Mouse (Mus musculus) cerebellum, postnatal 14 days (tissue): ENCODE results near the gene Eed.

Source experiments
- DNase-seq, 2 experiments: peaks; one replicate each; pipeline ENCODE4 v3.0.0; 2021; ENCODE audit warnings: mixed read lengths in 2 of 2

Eed gene

GRCm38 (mm10) chr7:89980133-89980484 is 674 bp downstream of the Eed start:
- DNase-seq: no peak

GRCm38 (mm10) chr7:89979432-89980130 is 1.2 kb downstream of the Eed start:
- DNase-seq: no peak

- DNase-seq: no peak
Observed at GRCm38 (mm10) chr7:89976796-89977195, 4.0 kb downstream of the Eed start.

- no peak for DNase-seq
Observed at GRCm38 (mm10) chr7:89975571-89975970, 5.2 kb downstream of the Eed start.

- no peak for DNase-seq
Observed at GRCm38 (mm10) chr7:89967235-89967634, 13.5 kb downstream of the Eed start.

GRCm38 (mm10) chr7:89966771-89967170 is 14.0 kb downstream of the Eed start:
- DNase-seq: no peak

- no peak for DNase-seq
Observed at GRCm38 (mm10) chr7:89963135-89963534, 17.6 kb downstream of the Eed start.

- DNase-seq: no peak
Observed at GRCm38 (mm10) chr7:89957300-89957699, 23.5 kb downstream of the Eed start.

GRCm38 (mm10) chr7:89954261-89954660 is 26.5 kb downstream of the Eed start:
- DNase-seq: no peak

GRCm38 (mm10) chr7:89949403-89949802 is 31.4 kb downstream of the Eed start:
- DNase-seq: no peak

- DNase-seq: peak; percentile 56 to 68
Observed at GRCm38 (mm10) chr7:89948026-89948425, 32.8 kb downstream of the Eed start.

- peak; percentile 95 for DNase-seq
Observed at GRCm38 (mm10) chr7:89940571-89941463, 40.0 kb downstream of the Eed start, which contains the start of gene Hikeshi. TSS of gene Hikeshi (minus strand) at chr7:89941204.

- no peak for DNase-seq
Observed at GRCm38 (mm10) chr7:89939497-89940353, 41.1 kb downstream of the Eed start.

- peak; percentile 89 to 91 for DNase-seq
Observed at GRCm38 (mm10) chr7:89923441-89924180, 57.2 kb downstream of the Eed start.

- peak in 1 of 2 experiments; percentile 44 for DNase-seq
Observed at GRCm38 (mm10) chr7:89917776-89918175, 63.0 kb downstream of the Eed start.

- no peak for DNase-seq
Observed at GRCm38 (mm10) chr7:89916711-89917110, 64.1 kb downstream of the Eed start.

- no peak for DNase-seq
Observed at GRCm38 (mm10) chr7:89913432-89914158, 67.2 kb downstream of the Eed start.

GRCm38 (mm10) chr7:89912356-89912755 is 68.4 kb downstream of the Eed start:
- no peak for DNase-seq

GRCm38 (mm10) chr7:89909711-89910110 is 71.1 kb downstream of the Eed start:
- DNase-seq: no peak

- no peak for DNase-seq
Observed at GRCm38 (mm10) chr7:89908899-89909621, 71.7 kb downstream of the Eed start.

- no peak for DNase-seq
Observed at GRCm38 (mm10) chr7:89908421-89908820, 72.4 kb downstream of the Eed start.
